8 mouse cellular contexts compared by ENCODE assay signal in genomic region chr6:71823085-71823484, GRCm38 (mm10). TPM values are rescaled to one million over a fixed set of nuclear protein-coding genes. Genes with fewer than 3 reads are reported as not detected.
DNase-seq lines count a peak whose midpoint lies in the region; ATAC-seq and TF ChIP-seq lines count a peak whose summit lies in the region.

No protein-coding gene starts in this region.

- H3K27ac ChIP-seq in heart, embryonic 15.5 days = 0 out of 2 replicates have a peak overlapping the region, but pooled peaks have one; percentile 45
- no peak overlapping the region for H3K27ac ChIP-seq in bone marrow macrophage, adult 2 months (ENCODE audit: insufficient read depth, low read depth, low read length)
- H3K27ac ChIP-seq in hindbrain, embryonic 16.5 days (ENCODE audit: low read depth, low read length) = no peak overlapping the region
- H3K27ac ChIP-seq in midbrain, embryonic 12.5 days (replicated peaks) = no peak overlapping the region

- no peak for TF ChIP-seq POLR2A in bone marrow macrophage, adult 2 months (IDR thresholded peaks at IDR 0.05; ENCODE audit: borderline replicate concordance, low read depth, low read length)

- TF ChIP-seq CTCF in bone marrow macrophage, adult 2 months (IDR thresholded peaks at IDR 0.05; ENCODE audit: low read depth, low read length) = no peak

- H3K4me3 ChIP-seq in heart, embryonic 15.5 days = peak overlapping the region; percentile 72
- H3K4me3 ChIP-seq in bone marrow macrophage, adult 2 months (ENCODE audit: insufficient read depth, low read length) = peak overlapping the region; percentile 95
- peak overlapping the region; percentile 66 for H3K4me3 ChIP-seq in hindbrain, embryonic 16.5 days (ENCODE audit: low read length)
- H3K4me3 ChIP-seq in midbrain, embryonic 12.5 days = peak overlapping the region; percentile 67

- 1% methylated on average over 7 of the region's 7 CpGs for WGBS in heart, embryonic 15.5 days
- 2% methylated on average over 7 of the region's 7 CpGs for WGBS in hindbrain, embryonic 16.5 days
- 1% methylated on average over 7 of the region's 7 CpGs for WGBS in midbrain, embryonic 12.5 days

- H3K9me3 ChIP-seq in heart, embryonic 15.5 days (replicated peaks) = no peaks in the 10 kb centered on the region
- H3K9me3 ChIP-seq in hindbrain, embryonic 16.5 days (ENCODE audit: control insufficient read depth, low read length) = no peaks in the 10 kb centered on the region
- H3K9me3 ChIP-seq in midbrain, embryonic 12.5 days = no peaks in the 10 kb centered on the region

- no peak for DNase-seq in heart, postnatal 14 days
- no peak for DNase-seq in ovary, adult 18-20 months (ENCODE audit: low spot score)
- DNase-seq in gastrocnemius, postnatal 36 days = no peak
- DNase-seq in left cerebral cortex, postnatal 25 days (ENCODE audit: low spot score in 2 of 2) = no peak

- H3K9ac ChIP-seq in heart, embryonic 15.5 days = peak overlapping the region; percentile 61
- peak overlapping the region; percentile 74 for H3K9ac ChIP-seq in hindbrain, embryonic 16.5 days (ENCODE audit: low read depth, low read length)
- peak overlapping the region; percentile 62 for H3K9ac ChIP-seq in midbrain, embryonic 12.5 days (replicated peaks)

- intact Hi-C loops in heart, postnatal 14 days (cut with DNase I) = no loop called here
- intact Hi-C loops in gastrocnemius, postnatal 36 days (cut with DNase I) = loop anchor here (10.0 kb wide), 1 partner anchor 1028 kb away; the partner anchor contains the start of gene Rpia
- intact Hi-C loops in left cerebral cortex, postnatal 25 days (cut with DNase I) = loop anchor here (5.0 to 10.0 kb wide), 3 partner anchors 191 to 678 kb away; partner anchors contain the start of genes Kdm3a, Krcc1 and Thnsl2

- H3K4me2 ChIP-seq in heart, embryonic 15.5 days = peak overlapping the region; percentile 75
- H3K4me2 ChIP-seq in hindbrain, embryonic 16.5 days (ENCODE audit: low read length) = peak overlapping the region; percentile 75
- peak overlapping the region; percentile 65 for H3K4me2 ChIP-seq in midbrain, embryonic 12.5 days (replicated peaks)

- peaks cover 11% of the 10 kb centered on the region for H3K4me1 ChIP-seq in heart, embryonic 15.5 days (replicated peaks)
- H3K4me1 ChIP-seq in bone marrow macrophage, adult 2 months (ENCODE audit: control insufficient read depth, insufficient read depth, low read length) = peaks cover 13% of the 10 kb centered on the region
- peaks cover 14% of the 10 kb centered on the region for H3K4me1 ChIP-seq in hindbrain, embryonic 16.5 days (ENCODE audit: control insufficient read depth, insufficient read depth, low read depth, low read length)
- peaks cover 8% of the 10 kb centered on the region; the same call in 1 of the 2 replicates for H3K4me1 ChIP-seq in midbrain, embryonic 12.5 days

- no peak for ATAC-seq in heart, embryonic 15.5 days (replicated peaks; ENCODE audit: insufficient number of reproducible peaks, insufficient read depth, low FRiP score, low read depth)
- ATAC-seq in hindbrain, embryonic 16.5 days = peak; percentile 40
- ATAC-seq in midbrain, embryonic 12.5 days (ENCODE audit: low FRiP score, low read depth) = peak; percentile 66

- no peaks in the 10 kb centered on the region for H3K27me3 ChIP-seq in heart, embryonic 15.5 days
- H3K27me3 ChIP-seq in hindbrain, embryonic 16.5 days (replicated peaks; ENCODE audit: control insufficient read depth, insufficient read depth, low read length) = no peaks in the 10 kb centered on the region
- H3K27me3 ChIP-seq in midbrain, embryonic 12.5 days = no peaks in the 10 kb centered on the region

- H3K36me3 ChIP-seq in heart, embryonic 15.5 days = peaks cover 8% of the 10 kb centered on the region
- peaks cover 6% of the 10 kb centered on the region for H3K36me3 ChIP-seq in hindbrain, embryonic 16.5 days (ENCODE audit: control insufficient read depth, insufficient read depth, low read length)
- peaks cover 6% of the 10 kb centered on the region for H3K36me3 ChIP-seq in midbrain, embryonic 12.5 days

RNA-seq across cellular contexts. Expression of gene Mrpl35, which starts 3.7 kb away (rescaled TPM):
- 52.0 and 63.7 TPM in 2 replicates for polyA plus RNA-seq in heart, embryonic 15.5 days (2015; fragmentation: Nextera tagmentation; extraction: Ambion mirVana)
- total RNA-seq in heart, postnatal 14 days (2021) = 10 to 100 TPM; 45.3 to 48.3 TPM
- 30.7 and 32.0 TPM in 2 replicates for polyA plus RNA-seq in bone marrow macrophage, adult 2 months (2012; ENCODE audit: insufficient read depth, insufficient read length, missing spikeins)
- polyA plus RNA-seq in hindbrain, embryonic 16.5 days (2015; fragmentation: Nextera tagmentation; extraction: Ambion mirVana) = 40.8 and 43.5 TPM in 2 replicates
- 47.0 and 47.7 TPM in 2 replicates for polyA plus RNA-seq in midbrain, embryonic 12.5 days (2016; fragmentation: Nextera tagmentation; extraction: Ambion mirVana)
- total RNA-seq in gastrocnemius, postnatal 36 days (2021) = 10 to 100 TPM; 39.0 to 42.7 TPM
- total RNA-seq in left cerebral cortex, postnatal 25 days (2021) = 10 to 100 TPM; 29.6 to 30.4 TPM

RNA-seq across cellular contexts. Expression of gene Immt, which starts 8.0 kb away (rescaled TPM):
- polyA plus RNA-seq in heart, embryonic 15.5 days (2015; fragmentation: Nextera tagmentation; extraction: Ambion mirVana) = 310 and 335 TPM in 2 replicates
- 100 to 1,000 TPM; 596 to 612 TPM for total RNA-seq in heart, postnatal 14 days (2021)
- 68.7 and 73.4 TPM in 2 replicates for polyA plus RNA-seq in bone marrow macrophage, adult 2 months (2012; ENCODE audit: insufficient read depth, insufficient read length, missing spikeins)
- 162 and 165 TPM in 2 replicates for polyA plus RNA-seq in hindbrain, embryonic 16.5 days (2015; fragmentation: Nextera tagmentation; extraction: Ambion mirVana)
- polyA plus RNA-seq in midbrain, embryonic 12.5 days (2016; fragmentation: Nextera tagmentation; extraction: Ambion mirVana) = 163 and 168 TPM in 2 replicates
- total RNA-seq in gastrocnemius, postnatal 36 days (2021) = 100 to 1,000 TPM; 277 to 278 TPM
- 100 to 1,000 TPM; 140 to 141 TPM for total RNA-seq in left cerebral cortex, postnatal 25 days (2021)
